Mouse (Mus musculus): Measurements from ENCODE around the gene Cat.

GRCm38 (mm10) chr2:103484617-103485401 is at the start of gene Cat:
- TF ChIP-seq CTCF (IDR thresholded peaks at IDR 0.05; ENCODE audit: low read depth), result no peak; the same call in 1 of the 2 replicates
- peak; percentile 79 for TF ChIP-seq EP300 (optimal IDR thresholded peaks at IDR 0.05)
